Mouse (Mus musculus) spleen, adult 2 months (tissue): ENCODE data around the gene Ppef2.

Experiments
- CTCF ChIP-seq: fragments of 200-500 bp; IDR thresholded peaks from 2 replicates; pipeline ENCODE4 v1.5.1; 2011; ENCODE audit warnings: mild to moderate bottlenecking, inconsistent platforms; ENCODE audit not compliant: insufficient read depth, insufficient read length, insufficient replicate concordance; ENCODE audit errors: extremely low read depth
- POLR2A ChIP-seq: fragments of 200-500 bp; IDR thresholded peaks from 2 replicates; pipeline ENCODE4 v1.6.1; 2011; ENCODE audit warnings: low read depth, low read length, inconsistent platforms

DNA sequence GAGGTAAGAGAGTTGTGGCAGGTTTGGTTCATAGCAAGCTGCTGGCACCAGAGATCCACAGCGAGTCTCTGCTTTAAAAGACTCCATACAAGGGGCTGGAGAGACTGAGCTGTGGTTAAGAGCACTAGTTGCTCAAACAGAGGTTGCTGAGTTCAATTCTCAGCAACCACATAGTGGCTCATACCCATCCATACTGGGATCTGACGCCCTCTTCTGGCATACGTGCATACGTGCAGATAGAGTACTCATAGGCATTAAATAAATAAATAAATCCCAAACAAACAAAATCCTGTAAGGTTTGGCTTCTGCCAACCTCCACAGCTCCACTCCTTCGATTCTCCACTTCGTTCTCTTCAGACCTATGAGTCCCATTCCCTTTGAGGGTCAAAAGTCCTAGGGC, 4.0 kb downstream of the Ppef2 start:
- no peak for TF ChIP-seq CTCF
- TF ChIP-seq POLR2A: no peak
